Mouse (Mus musculus) left cerebral cortex, postnatal 10 days (tissue): ENCODE measurements at regions not wholly inside any gene's neighbourhood (a gene's known extent, or its start where the extent isn't known, plus 50 kb on each side); places are given as distances from the start of the nearest gene placed in this dataset.

Experiments used
- DNase-seq, 2 experiments: peaks; one replicate each; pipeline ENCODE4 v3.0.0; 2021 to 2022; ENCODE audit warnings: low spot score in 2 of 2, mixed read lengths in 1 of 2; ENCODE audit errors: extremely low spot score in 1 of 2
- intact Hi-C: fragments of 180-260 bp; cut with DNase I; formaldehyde crosslinking; loops from one replicate; pipeline ENCODE4 v1.15.1; 2025

- intact Hi-C loops = no loop called here
- DNase-seq = no peak
Observed at GRCm38 (mm10) chr10:117459651-117460365, 80.0 kb upstream of the Cpsf6 start.

- intact Hi-C loops = no loop called here
- DNase-seq = no peak
Observed at GRCm38 (mm10) chr10:117459041-117459475, 79.2 kb upstream of the Cpsf6 start.

GRCm38 (mm10) chr10:117458271-117459040, 78.6 kb upstream of the Cpsf6 start:
- intact Hi-C loops = no loop called here
- DNase-seq = no peak

GRCm38 (mm10) chr10:117457701-117457950, 77.8 kb upstream of the Cpsf6 start:
- DNase-seq = no peak
- intact Hi-C loops = no loop called here

GRCm38 (mm10) chr10:117456904-117457700, 77.3 kb upstream of the Cpsf6 start:
- no peak for DNase-seq
- intact Hi-C loops = no loop called here

GRCm38 (mm10) chr10:117456427-117456826, 76.6 kb upstream of the Cpsf6 start:
- intact Hi-C loops = no loop called here
- DNase-seq = no peak

GRCm38 (mm10) chr10:117455595-117456302, 75.9 kb upstream of the Cpsf6 start:
- peak in 1 of 2 experiments; percentile 39 for DNase-seq
- intact Hi-C loops = no loop called here

- intact Hi-C loops = no loop called here
- DNase-seq = no peak
Observed at GRCm38 (mm10) chr10:117454711-117455591, 75.1 kb upstream of the Cpsf6 start.

- DNase-seq = no peak
- intact Hi-C loops = no loop called here
Observed at GRCm38 (mm10) chr10:117454171-117454500, 74.3 kb upstream of the Cpsf6 start.

- DNase-seq = no peak
- intact Hi-C loops = loop anchor here (2.0 kb wide), 1 partner anchor 223 kb away; no protein-coding TSS in a partner anchor
Observed at GRCm38 (mm10) chr10:117453406-117454170, 73.8 kb upstream of the Cpsf6 start.

GRCm38 (mm10) chr10:117452190-117452950, 72.6 kb upstream of the Cpsf6 start:
- peak in 1 of 2 experiments; percentile 43 for DNase-seq
- intact Hi-C loops = loop anchor here (2.0 kb wide), 1 partner anchor 224 kb away; no protein-coding TSS in a partner anchor

GRCm38 (mm10) chr10:117451396-117452185, 71.8 kb upstream of the Cpsf6 start:
- no peak for DNase-seq
- intact Hi-C loops = loop anchor here (2.0 kb wide), 1 partner anchor 225 kb away; no protein-coding TSS in a partner anchor

GRCm38 (mm10) chr10:117450631-117451030, 70.8 kb upstream of the Cpsf6 start:
- DNase-seq = no peak
- intact Hi-C loops = no loop called here

GRCm38 (mm10) chr10:117450240-117450569, 70.4 kb upstream of the Cpsf6 start:
- intact Hi-C loops = no loop called here
- DNase-seq = no peak

- intact Hi-C loops = no loop called here
- no peak for DNase-seq
Observed at GRCm38 (mm10) chr10:117449416-117450239, 69.8 kb upstream of the Cpsf6 start.
